Mouse (Mus musculus) cerebellum, postnatal 4 days (tissue): ENCODE measurements around the gene Lalba.
"Not testable (repeated sequence)": the region's sequence is repeated elsewhere in the genome, so short reads cannot be mapped to it uniquely, and the experiment has no call there.

Experiments used
- DNase-seq, 2 experiments: peaks; one replicate each; pipeline ENCODE4 v3.0.0; 2022; ENCODE audit warnings: low spot score in 2 of 2, mixed read lengths in 1 of 2

Lalba gene

GRCm38 (mm10) chr15:98482701-98483100 lies at the start of gene Lalba:
Gene Lalba, minus strand, starts transcription at chr15:98482721.
- no peak for DNase-seq

- no peak for DNase-seq
These were observed 49.8 kb upstream of the Lalba start for GRCm38 (mm10) chr15:98532281-98532680.

- no peak for DNase-seq
These were observed 45.6 kb upstream of the Lalba start for GRCm38 (mm10) chr15:98528066-98528563.

- no peak for DNase-seq
These were observed 44.7 kb upstream of the Lalba start for GRCm38 (mm10) chr15:98527056-98527771.

GRCm38 (mm10) chr15:98526057-98526456 lies 43.5 kb upstream of the Lalba start:
- DNase-seq, result no peak

- DNase-seq, result no peak
These were observed 38.7 kb upstream of the Lalba start for GRCm38 (mm10) chr15:98521245-98521644.

GRCm38 (mm10) chr15:98517380-98518355 lies 35.1 kb upstream of the Lalba start:
- peak in 1 of 2 experiments; percentile 64 for DNase-seq

GRCm38 (mm10) chr15:98514845-98515244 lies 32.3 kb upstream of the Lalba start:
- not testable (repeated sequence) for DNase-seq

- DNase-seq, result no peak
These were observed 31.6 kb upstream of the Lalba start for GRCm38 (mm10) chr15:98514146-98514545.

GRCm38 (mm10) chr15:98513676-98514075 lies 31.2 kb upstream of the Lalba start:
- DNase-seq, result not testable (repeated sequence)

GRCm38 (mm10) chr15:98512799-98513321 lies 30.3 kb upstream of the Lalba start:
- DNase-seq, result no peak

- DNase-seq, result no peak
These were observed 29.7 kb upstream of the Lalba start for GRCm38 (mm10) chr15:98512232-98512631.

GRCm38 (mm10) chr15:98511386-98511928 lies 28.9 kb upstream of the Lalba start:
- no peak for DNase-seq

GRCm38 (mm10) chr15:98510438-98511385 lies 28.2 kb upstream of the Lalba start:
- peak; percentile 66 to 76 for DNase-seq

- DNase-seq, result no peak
These were observed 26.9 kb upstream of the Lalba start for GRCm38 (mm10) chr15:98509387-98509786.

GRCm38 (mm10) chr15:98507321-98507720 lies 24.8 kb upstream of the Lalba start:
- DNase-seq, result no peak

GRCm38 (mm10) chr15:98506253-98506957 lies 23.9 kb upstream of the Lalba start:
- DNase-seq, result no peak

- peak; percentile 64 to 66 for DNase-seq
These were observed 22.0 kb upstream of the Lalba start for GRCm38 (mm10) chr15:98504514-98504913.

GRCm38 (mm10) chr15:98503317-98503716 lies 20.8 kb upstream of the Lalba start:
- DNase-seq, result no peak

GRCm38 (mm10) chr15:98497631-98498030 lies 15.1 kb upstream of the Lalba start:
- DNase-seq, result no peak
